Mouse (Mus musculus) left cerebral cortex, postnatal 25 days (tissue): ENCODE data around the gene Adh1. TPM values are rescaled to one million over a fixed set of nuclear protein-coding genes. Genes with fewer than 3 reads are reported as not detected.

ENCODE experiments used
- DNase-seq, 2 experiments: peaks; one replicate each; pipeline ENCODE4 v3.0.0; 2022; ENCODE audit warnings: low spot score in 2 of 2, mixed read lengths in 1 of 2
- intact Hi-C: fragments of 180-260 bp; cut with DNase I; formaldehyde crosslinking; loops from one replicate; pipeline ENCODE4 v1.15.1; 2025
- total RNA-seq, 2 experiments: library from RNA; stranded (reverse); gene quantifications; 2 replicates each; pipeline ENCODE4 v1.2.3; 2021

Adh1 gene
- total RNA-seq, 2 experiments from 2014 or later, result 0.60 to 0.62 TPM

GRCm38 (mm10) chr3:138239461-138239860, 21.3 kb upstream of the Adh1 start:
- no peak for DNase-seq
- intact Hi-C loops, result loop anchor here (5.0 kb wide), 1 partner anchor 173 kb away; no protein-coding TSS in a partner anchor

GRCm38 (mm10) chr3:138240411-138240810, 20.4 kb upstream of the Adh1 start:
- intact Hi-C loops, result no loop called here
- DNase-seq, result no peak

- intact Hi-C loops, result no loop called here
- DNase-seq, result no peak
Observed at GRCm38 (mm10) chr3:138240942-138241341, 19.8 kb upstream of the Adh1 start.

- intact Hi-C loops, result no loop called here
- DNase-seq, result no peak
Observed at GRCm38 (mm10) chr3:138241371-138241770, 19.4 kb upstream of the Adh1 start.

GRCm38 (mm10) chr3:138242021-138242726, 18.6 kb upstream of the Adh1 start:
- intact Hi-C loops, result no loop called here
- DNase-seq, result no peak

- intact Hi-C loops, result no loop called here
Observed at GRCm38 (mm10) chr3:138242933-138243332, 17.9 kb upstream of the Adh1 start.

GRCm38 (mm10) chr3:138244338-138244874, 16.4 kb upstream of the Adh1 start:
- intact Hi-C loops, result no loop called here
- no peak for DNase-seq

More at GRCm38 (mm10) chr3:138242933-138243332, 17.9 kb upstream of the Adh1 start:
- no peak for DNase-seq

GRCm38 (mm10) chr3:138246511-138247020, 14.2 kb upstream of the Adh1 start:
- DNase-seq, result no peak
- intact Hi-C loops, result no loop called here

- intact Hi-C loops, result no loop called here
- no peak for DNase-seq
Observed at GRCm38 (mm10) chr3:138247241-138247640, 13.6 kb upstream of the Adh1 start.

- intact Hi-C loops, result no loop called here
- no peak for DNase-seq
Observed at GRCm38 (mm10) chr3:138248011-138248410, 12.8 kb upstream of the Adh1 start.

- DNase-seq, result no peak
- intact Hi-C loops, result no loop called here
Observed at GRCm38 (mm10) chr3:138248746-138249145, 12.0 kb upstream of the Adh1 start.

GRCm38 (mm10) chr3:138251156-138251555, 9.6 kb upstream of the Adh1 start:
- no peak for DNase-seq
- intact Hi-C loops, result no loop called here

GRCm38 (mm10) chr3:138254205-138254604, 6.6 kb upstream of the Adh1 start:
- DNase-seq, result no peak
- intact Hi-C loops, result no loop called here

GRCm38 (mm10) chr3:138255366-138255765, 5.4 kb upstream of the Adh1 start:
- no peak for DNase-seq
- intact Hi-C loops, result no loop called here

GRCm38 (mm10) chr3:138255780-138256550, 4.8 kb upstream of the Adh1 start:
- intact Hi-C loops, result no loop called here
- DNase-seq, result no peak

- intact Hi-C loops, result no loop called here
- DNase-seq, result no peak
Observed at GRCm38 (mm10) chr3:138262568-138262967, 1.8 kb downstream of the Adh1 start.

GRCm38 (mm10) chr3:138263154-138263930, 2.6 kb downstream of the Adh1 start:
- no peak for DNase-seq
- intact Hi-C loops, result no loop called here

GRCm38 (mm10) chr3:138264648-138265047, 3.9 kb downstream of the Adh1 start:
- intact Hi-C loops, result no loop called here
- DNase-seq, result peak; percentile 6 to 42

GRCm38 (mm10) chr3:138270507-138270906, 9.7 kb downstream of the Adh1 start:
- intact Hi-C loops, result no loop called here
- DNase-seq, result no peak

GRCm38 (mm10) chr3:138271297-138271696, 10.5 kb downstream of the Adh1 start:
- intact Hi-C loops, result no loop called here

More at GRCm38 (mm10) chr3:138271297-138271696, 10.5 kb downstream of the Adh1 start:
- no peak for DNase-seq
